In the genomic region with DNA sequence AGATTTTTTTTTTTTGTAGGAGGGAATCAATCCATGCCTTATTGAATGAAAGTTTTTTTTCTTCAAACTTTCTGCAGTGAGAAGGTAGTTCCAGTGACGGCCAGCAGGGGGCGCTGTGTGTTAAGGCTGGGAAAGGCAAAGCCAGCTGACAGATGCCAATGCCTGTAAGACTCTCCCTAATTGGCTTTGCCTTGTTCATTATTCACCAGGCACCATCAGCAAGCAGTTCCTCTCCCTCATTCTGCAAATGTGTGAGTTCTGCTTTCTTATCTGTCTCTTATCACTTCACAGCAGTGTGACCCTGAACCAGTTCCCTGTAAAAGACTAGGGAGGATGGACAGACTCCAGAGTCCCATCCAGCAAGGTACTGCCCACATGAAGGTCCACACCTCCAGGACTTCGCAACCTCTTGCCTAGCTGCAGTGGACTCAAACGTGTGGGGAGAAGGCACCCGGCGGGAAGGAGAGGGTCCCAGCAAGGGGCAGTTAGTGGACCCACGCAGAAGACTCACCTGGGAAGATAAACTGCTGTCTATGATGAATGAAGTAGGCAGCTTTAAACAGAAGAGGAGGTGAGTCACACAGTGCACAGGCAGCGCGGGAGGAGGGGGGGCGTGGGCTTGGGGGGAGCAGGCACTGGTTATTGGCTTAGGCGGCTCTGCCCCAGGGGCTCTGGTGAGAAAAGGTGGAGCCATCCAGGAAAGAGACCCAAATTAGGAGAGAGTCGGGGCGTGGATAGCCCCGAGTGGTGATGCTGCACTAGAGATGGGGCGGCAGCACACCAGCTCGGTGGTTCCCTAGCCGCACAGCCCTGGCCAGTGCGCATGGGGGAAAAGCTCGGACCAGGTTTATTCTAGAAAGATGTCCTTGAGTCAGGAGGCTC, we compare ENCODE assay signal across 9 mouse cellular contexts. TPM values are rescaled to one million over a fixed set of nuclear protein-coding genes. Genes with fewer than 3 reads are reported as not detected.
DNase-seq lines count a peak whose midpoint lies in the region; ATAC-seq and TF ChIP-seq lines count a peak whose summit lies in the region.
"Had no signal": no experiment of that assay in that cellular context is flagged by ENCODE, and none has a peak within 500 bp of the region (broad histone marks: within the 10 kb centered on the region; RNA-seq: fewer than 3 reads in every experiment).

No protein-coding gene starts in this region.

- WGBS in forebrain, embryonic 10.5 days = 57% methylated on average over 19 of the region's 19 CpGs
- 40% methylated on average over 19 of the region's 19 CpGs for WGBS in heart, embryonic 16.5 days
- 56% methylated on average over 19 of the region's 19 CpGs for WGBS in lung, adult 2 months

- peak; percentile 94 for TF ChIP-seq CTCF in E14TG2a.4 (conservative IDR thresholded peaks at IDR 0.05; ENCODE audit: low read length)
- peak; percentile 98 for TF ChIP-seq CTCF in lung, adult 2 months (IDR thresholded peaks at IDR 0.05; ENCODE audit: insufficient read depth, low read length)

- H3K4me1 ChIP-seq in E14TG2a.4 (replicated peaks; ENCODE audit: low read depth, low read length) = peaks cover 29% of the 10 kb centered on the region
- H3K4me1 ChIP-seq in brown adipose tissue, adult 24 weeks (ENCODE audit: control insufficient read depth, insufficient read depth, insufficient read length, low read length) = peaks cover 6% of the 10 kb centered on the region; the same call in 1 of the 2 replicates
- H3K4me1 ChIP-seq in forebrain, embryonic 10.5 days = peaks cover 8% of the 10 kb centered on the region
- peaks cover 3% of the 10 kb centered on the region; the same call in 1 of the 2 replicates for H3K4me1 ChIP-seq in heart, embryonic 16.5 days (ENCODE audit: control insufficient read depth, insufficient read depth, low read length)
- H3K4me1 ChIP-seq in lung, adult 2 months (ENCODE audit: control insufficient read depth, insufficient read depth, low read length) = 0 out of 2 replicates have a peak, but pooled peaks cover 2% of the 10 kb centered on the region

- peaks cover 24% of the 10 kb centered on the region for H3K36me3 ChIP-seq in E14TG2a.4 (ENCODE audit: insufficient read depth, low read length)
- peaks cover 11% of the 10 kb centered on the region for H3K36me3 ChIP-seq in forebrain, embryonic 10.5 days (replicated peaks)
- H3K36me3 ChIP-seq in heart, embryonic 16.5 days (ENCODE audit: control insufficient read depth, insufficient read depth) = peaks cover 23% of the 10 kb centered on the region

- no peaks in the 10 kb centered on the region for H3K9me3 ChIP-seq in E14TG2a.4 (ENCODE audit: low read length)
- H3K9me3 ChIP-seq in forebrain, embryonic 10.5 days = no peaks in the 10 kb centered on the region
- H3K9me3 ChIP-seq in heart, embryonic 16.5 days (replicated peaks; ENCODE audit: control insufficient read depth, low read length) = no peaks in the 10 kb centered on the region
- H3K9me3 ChIP-seq: liver, embryonic 15.5 days had no signal

- no peaks in the 10 kb centered on the region for H3K27me3 ChIP-seq in E14TG2a.4 (ENCODE audit: insufficient read depth, low read length)
- H3K27me3 ChIP-seq in forebrain, embryonic 10.5 days (ENCODE audit: poor library complexity, severe bottlenecking) = no peaks in the 10 kb centered on the region
- no peaks in the 10 kb centered on the region for H3K27me3 ChIP-seq in heart, embryonic 16.5 days (ENCODE audit: control insufficient read depth, insufficient read depth, low read length)
- H3K27me3 ChIP-seq: liver, embryonic 15.5 days had no signal

- no peak overlapping the region; the same call in 1 of the 2 replicates for H3K9ac ChIP-seq in heart, embryonic 16.5 days (ENCODE audit: low read length)
- H3K9ac ChIP-seq: liver, embryonic 15.5 days had no signal

- H3K4me2 ChIP-seq in heart, embryonic 16.5 days (ENCODE audit: low read depth, low read length) = no peak overlapping the region
- H3K4me2 ChIP-seq: liver, embryonic 15.5 days had no signal

- TF ChIP-seq POLR2A in lung, adult 2 months (IDR thresholded peaks at IDR 0.05; ENCODE audit: borderline replicate concordance, extremely low read depth, low read depth, low read length) = no peak

- H3K4me3 ChIP-seq in E14TG2a.4 (replicated peaks; ENCODE audit: low read length) = peak overlapping the region; percentile 39; the same call in 1 of the 2 replicates
- H3K4me3 ChIP-seq in brown adipose tissue, adult 24 weeks (ENCODE audit: insufficient read depth, low read depth, low read length) = no peak overlapping the region
- H3K4me3 ChIP-seq in forebrain, embryonic 10.5 days = no peak overlapping the region
- H3K4me3 ChIP-seq in heart, embryonic 16.5 days (ENCODE audit: low read length) = no peak overlapping the region
- H3K4me3 ChIP-seq in lung, adult 2 months (replicated peaks; ENCODE audit: extremely low read depth, low read depth, low read length) = no peak overlapping the region
- H3K4me3 ChIP-seq: liver, embryonic 15.5 days had no signal

- 0 out of 2 replicates have a peak overlapping the region, but pooled peaks have one; percentile 6 for H3K27ac ChIP-seq in brown adipose tissue, adult 24 weeks (replicated peaks; ENCODE audit: low read depth, low read length)
- 0 out of 2 replicates have a peak overlapping the region, but pooled peaks have one; percentile 44 for H3K27ac ChIP-seq in forebrain, embryonic 10.5 days
- H3K27ac ChIP-seq in heart, embryonic 16.5 days (ENCODE audit: low read length) = peak overlapping the region; percentile 30; the same call in 1 of the 2 replicates
- H3K27ac ChIP-seq: liver, embryonic 15.5 days had no signal

- no peak for ATAC-seq in heart, embryonic 16.5 days (replicated peaks; ENCODE audit: extremely low read depth, insufficient read depth, low FRiP score)

- DNase-seq in forebrain, embryonic 10.5 days (ENCODE audit: extremely low spot score, low spot score) = peak; percentile 82
- peak; percentile 87 for DNase-seq in layer of hippocampus, adult 11-12 months (ENCODE audit: low spot score)
- peak; percentile 84 for DNase-seq in lung, adult 2 months
- peak; percentile 91 for DNase-seq in ovary, postnatal 10 days (ENCODE audit: low spot score)
- DNase-seq in thymus, postnatal 0 days (ENCODE audit: low spot score) = peak; percentile 80

RNA-seq across cellular contexts. Expression of gene Lgals9, which starts 46.1 kb away (rescaled TPM):
- 39.6 and 55.8 TPM in 2 replicates for polyA plus RNA-seq in brown adipose tissue, adult 24 weeks (2012; ENCODE audit: insufficient read depth, insufficient read length, missing spikeins)
- 2.0 and 2.6 TPM in 2 replicates for polyA plus RNA-seq in forebrain, embryonic 10.5 days (2016; fragmentation: Nextera tagmentation; extraction: Ambion mirVana)
- polyA plus RNA-seq in heart, embryonic 16.5 days (2015; fragmentation: Nextera tagmentation; extraction: Ambion mirVana) = 72.7 and 105 TPM in 2 replicates
- polyA plus RNA-seq in lung, adult 2 months (2012; rRNA removed) = 137 and 204 TPM in 2 replicates
- 421 and 488 TPM in 2 replicates for polyA plus RNA-seq in thymus, postnatal 0 days (2015; fragmentation: Nextera tagmentation; extraction: Ambion mirVana)

Comparison
In these comparisons a context has a peak if more than half of its experiments do, and no peak if none do; other contexts are left out.
1. RNA of gene Lgals9, which starts 46.1 kb away (polyA plus RNA-seq): 421 to 488 TPM in thymus, postnatal 0 days, 137 to 204 TPM in lung, adult 2 months, 72.7 to 105 TPM in heart, embryonic 16.5 days and 39.6 to 55.8 TPM in brown adipose tissue, adult 24 weeks; 2.0 to 2.6 TPM in forebrain, embryonic 10.5 days; every median in the first group is over 10 times any median in the second.
2. Peak in every context shown above with its lines, with median percentiles within 50 percentile points of each other: H3K27ac ChIP-seq and DNase-seq.